Mouse (Mus musculus): Measurements from ENCODE around the gene Errfi1. TPM values are rescaled to one million over a fixed set of nuclear protein-coding genes. Genes with fewer than 3 reads are reported as not detected.

Errfi1 gene
- 16.5 and 17.2 TPM in 2 replicates for polyA plus RNA-seq (2016; fragmentation: Nextera tagmentation; extraction: Ambion mirVana)

DNA sequence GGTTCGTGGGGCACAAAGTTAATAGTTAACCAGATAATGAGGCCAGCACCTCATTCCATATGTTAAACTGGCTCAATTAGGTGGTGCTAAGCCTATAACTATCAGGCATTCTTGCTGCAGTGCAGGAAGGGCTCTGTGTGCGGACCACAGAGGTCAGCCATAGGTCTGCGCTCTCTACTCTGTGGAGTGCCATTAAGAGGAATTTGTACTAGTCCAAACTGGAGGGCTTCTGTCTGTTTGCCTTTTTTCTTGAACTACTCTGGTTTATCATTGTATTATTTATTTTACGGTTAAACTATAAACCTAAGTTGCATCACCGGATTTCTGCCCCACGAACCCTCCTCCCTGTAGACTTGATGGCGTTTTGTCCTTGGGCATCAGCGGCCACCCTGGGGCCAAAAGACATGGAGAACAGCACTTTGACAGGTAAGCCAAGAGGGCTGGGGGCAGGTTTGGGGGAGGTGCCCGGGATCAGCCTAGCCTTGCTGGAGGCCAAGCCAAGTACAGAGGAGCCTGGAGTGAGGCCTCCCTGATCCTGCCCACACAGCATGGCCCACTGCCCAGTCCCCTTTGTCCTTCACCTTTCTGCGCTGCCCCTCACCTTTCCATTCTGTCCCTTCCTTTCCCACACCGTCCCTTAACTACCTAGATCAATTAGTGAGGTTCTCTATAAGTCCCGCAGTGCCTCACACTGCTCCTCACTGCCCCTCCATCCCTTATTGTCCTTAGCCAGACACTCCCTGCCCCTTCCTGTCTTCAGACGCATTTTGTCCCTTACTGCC lies at the start of gene Errfi1:
TSS of gene Errfi1 (plus strand) at position 240 of the 782 bp plus-strand sequence.
- H3K36me3 ChIP-seq (replicated peaks), result no peaks in the 10 kb centered on the region
- 0 out of 2 replicates have a peak within 1 kb of the TSS, but pooled peaks have one; percentile 5 for H3K27ac ChIP-seq

GRCm38 (mm10) chr4:150804204-150804603 lies 49.5 kb upstream of the Errfi1 start:
- WGBS, result 73% methylated on average over 6 of the region's 6 CpGs
- no peak for ATAC-seq (ENCODE audit: low FRiP score)
- Histone ChIP-seq H3K4me1 (no peaks in the 10 kb centered on the region; the same call in none of the 2 replicates), H3K4me3 (replicated peaks) (no peak overlapping the region), H3K27me3 (no peaks in the 10 kb centered on the region), H3K27ac (no peak overlapping the region), H3K9ac (no peak overlapping the region), H3K4me2 (no peak overlapping the region), H3K36me3 (replicated peaks) (no peaks in the 10 kb centered on the region), H3K9me3 (no peaks in the 10 kb centered on the region)

More for the DNA sequence above, at the start of gene Errfi1:
- peak within 1 kb of the TSS; percentile 44 for H3K9ac ChIP-seq
- peak within 1 kb of the TSS; percentile 59 for H3K4me2 ChIP-seq
- H3K4me1 ChIP-seq, result peaks cover 13% of the 10 kb centered on the region
- ATAC-seq (ENCODE audit: low FRiP score), result peak; percentile 20; the same call in 1 of the 2 replicates
- no peaks in the 10 kb centered on the region for H3K9me3 ChIP-seq
- WGBS, result 46% methylated on average over 13 of the region's 13 CpGs
- H3K27me3 ChIP-seq, result peaks cover 12% of the 10 kb centered on the region
- peak within 1 kb of the TSS; percentile 75 for H3K4me3 ChIP-seq (replicated peaks)

DNA sequence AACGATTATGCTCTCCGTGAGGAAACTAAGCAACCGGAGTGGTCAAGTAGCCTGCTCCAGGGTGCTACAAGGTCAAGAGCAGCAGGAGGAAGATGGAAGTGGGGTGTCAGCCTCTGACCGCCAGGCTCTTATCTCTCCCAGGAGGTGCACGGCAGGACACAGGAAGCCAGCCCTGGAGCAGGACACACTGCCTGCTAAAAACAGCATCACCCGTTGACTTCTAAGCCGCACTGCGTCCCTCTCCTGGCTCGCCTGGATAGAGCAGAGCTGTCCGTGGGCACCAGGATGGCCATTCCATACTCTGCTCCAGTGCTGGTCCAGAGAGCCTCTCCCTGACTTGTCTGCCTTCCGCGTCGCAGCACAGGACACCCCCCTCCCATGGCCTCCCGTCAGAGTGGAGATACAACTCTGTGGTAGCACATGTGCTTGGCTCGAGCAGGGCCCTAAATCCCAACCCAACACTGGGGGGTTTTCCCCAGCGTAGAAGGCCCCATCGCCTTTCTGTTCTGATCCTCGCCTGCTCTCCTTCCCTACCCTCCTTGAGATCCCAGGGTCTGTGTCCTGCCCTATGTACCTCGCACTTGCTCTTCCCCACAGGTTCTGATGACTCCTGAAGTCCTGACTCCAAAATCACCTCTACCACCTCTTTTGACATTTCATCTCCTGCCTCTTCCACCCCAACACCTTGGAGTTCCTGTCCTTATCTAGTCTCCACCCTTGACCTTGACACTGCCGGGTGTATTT lies 45.8 kb upstream of the Errfi1 start:
- H3K9me3 ChIP-seq, result no peaks in the 10 kb centered on the region
- WGBS, result 86% methylated on average over 20 of the region's 20 CpGs
- no peak overlapping the region for H3K4me3 ChIP-seq (replicated peaks)
- no peak overlapping the region for H3K27ac ChIP-seq
- no peaks in the 10 kb centered on the region for H3K36me3 ChIP-seq (replicated peaks)
- H3K9ac ChIP-seq, result no peak overlapping the region
- no peaks in the 10 kb centered on the region; the same call in 1 of the 2 replicates for H3K4me1 ChIP-seq
- no peak for ATAC-seq (ENCODE audit: low FRiP score)
- H3K4me2 ChIP-seq, result no peak overlapping the region
- no peaks in the 10 kb centered on the region for H3K27me3 ChIP-seq

DNA sequence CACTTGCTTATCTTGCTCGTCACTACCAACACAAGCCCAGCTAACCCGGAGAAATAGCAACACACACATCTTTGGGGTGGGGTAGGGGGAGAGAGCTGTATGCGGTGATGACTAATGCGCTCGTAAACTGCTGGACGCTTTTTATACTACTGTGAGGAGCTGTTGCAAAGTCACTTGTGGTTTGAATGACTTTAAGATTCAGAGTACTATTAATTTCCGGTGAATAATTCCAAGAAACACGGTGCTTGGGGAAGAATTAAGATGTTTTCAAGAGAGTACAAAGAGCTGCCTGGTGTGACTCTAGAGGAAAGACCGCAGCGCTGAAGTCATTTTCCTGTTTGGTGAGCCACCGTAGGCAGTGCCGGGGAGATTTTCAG lies 45.3 kb upstream of the Errfi1 start:
- no peaks in the 10 kb centered on the region for H3K27me3 ChIP-seq
- no peaks in the 10 kb centered on the region; the same call in 1 of the 2 replicates for H3K4me1 ChIP-seq
- H3K9ac ChIP-seq, result no peak overlapping the region
- WGBS, result 88% methylated on average over 12 of the region's 12 CpGs
- no peak overlapping the region for H3K4me3 ChIP-seq (replicated peaks)
- H3K4me2 ChIP-seq, result no peak overlapping the region
- H3K9me3 ChIP-seq, result no peaks in the 10 kb centered on the region
- no peak for ATAC-seq (ENCODE audit: low FRiP score)
- no peak overlapping the region for H3K27ac ChIP-seq
- H3K36me3 ChIP-seq (replicated peaks), result no peaks in the 10 kb centered on the region

DNA sequence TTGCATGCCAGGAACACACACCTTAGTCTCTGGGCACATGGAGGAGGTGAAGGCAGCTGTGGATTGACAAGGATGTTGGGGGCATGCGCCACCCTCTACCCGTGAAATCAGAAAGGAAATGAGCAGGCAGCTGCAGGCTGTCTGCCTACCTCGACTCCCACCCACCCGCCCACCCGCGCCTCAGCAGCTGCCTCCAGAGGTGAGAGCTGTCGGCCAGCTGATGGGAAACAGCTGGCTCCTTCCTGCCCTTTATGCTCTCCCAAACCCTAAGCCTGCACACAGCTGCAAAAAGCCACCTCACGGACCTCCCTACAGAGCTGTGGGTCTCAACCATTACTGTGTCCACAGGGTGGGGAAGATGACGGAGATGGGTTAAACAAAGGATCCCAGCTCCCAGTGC lies 44.4 kb upstream of the Errfi1 start:
- Histone ChIP-seq H3K27ac (no peak overlapping the region), H3K9ac (no peak overlapping the region), H3K4me3 (replicated peaks) (no peak overlapping the region), H3K4me1 (no peaks in the 10 kb centered on the region), H3K27me3 (no peaks in the 10 kb centered on the region), H3K9me3 (no peaks in the 10 kb centered on the region), H3K4me2 (no peak overlapping the region), H3K36me3 (replicated peaks) (no peaks in the 10 kb centered on the region)
- ATAC-seq (ENCODE audit: low FRiP score), result no peak
- 61% methylated on average over 9 of the region's 9 CpGs for WGBS

DNA sequence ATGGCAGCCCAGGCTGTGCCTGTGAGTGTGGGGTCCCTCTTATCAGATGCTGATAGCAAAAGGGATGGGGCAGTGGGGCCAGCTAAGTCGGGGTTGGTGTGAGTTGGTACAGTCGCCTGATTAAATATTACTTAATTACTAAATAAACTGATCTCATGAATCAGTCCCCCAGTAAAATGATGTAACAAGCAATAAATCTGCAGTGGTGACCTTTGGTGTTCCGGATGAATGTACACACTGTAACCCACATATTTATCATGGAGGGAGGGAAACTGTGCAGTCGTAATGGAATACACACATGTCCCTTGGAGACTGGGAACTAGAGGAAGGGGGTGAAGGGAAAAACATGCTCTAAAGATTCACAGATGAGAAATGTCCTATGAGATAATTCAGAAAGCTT lies 38.6 kb upstream of the Errfi1 start:
- no peak overlapping the region for H3K27ac ChIP-seq
- H3K4me2 ChIP-seq, result no peak overlapping the region
- no peak for ATAC-seq (ENCODE audit: low FRiP score)
- H3K27me3 ChIP-seq, result no peaks in the 10 kb centered on the region
- H3K4me3 ChIP-seq (replicated peaks), result no peak overlapping the region
- H3K9ac ChIP-seq, result no peak overlapping the region
- H3K4me1 ChIP-seq, result no peaks in the 10 kb centered on the region
- no peaks in the 10 kb centered on the region for H3K36me3 ChIP-seq (replicated peaks)
- WGBS, result 94% methylated on average over 4 of the region's 4 CpGs
- H3K9me3 ChIP-seq, result no peaks in the 10 kb centered on the region

DNA sequence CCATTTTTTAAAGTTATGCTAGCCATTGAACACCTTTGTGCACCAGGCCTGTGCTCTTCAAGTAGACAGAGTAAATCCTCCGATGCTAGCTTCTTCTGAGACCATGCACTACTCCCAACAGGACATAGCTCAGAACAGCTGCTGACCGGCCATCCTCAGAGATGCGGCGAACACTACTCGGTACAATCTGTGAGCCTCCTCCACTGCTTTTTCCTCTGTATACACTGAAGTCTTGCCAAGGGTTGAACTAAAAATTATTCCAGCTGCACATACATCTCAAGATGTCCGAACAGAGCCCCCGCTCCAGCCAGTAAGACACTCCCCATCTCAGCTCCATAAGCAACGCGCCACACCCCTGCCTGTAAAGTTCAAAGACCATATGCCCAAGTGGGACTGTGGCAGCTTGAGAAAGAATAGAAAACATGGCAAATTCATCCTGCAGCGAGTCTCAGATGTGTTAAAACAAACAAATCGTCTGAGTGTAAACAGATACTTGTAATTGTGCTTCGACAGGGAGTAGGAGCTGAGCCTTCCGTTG lies 37.2 kb upstream of the Errfi1 start:
- no peak overlapping the region for H3K27ac ChIP-seq
- no peak overlapping the region for H3K9ac ChIP-seq
- no peak overlapping the region for H3K4me2 ChIP-seq
- H3K9me3 ChIP-seq, result no peaks in the 10 kb centered on the region
- H3K4me3 ChIP-seq (replicated peaks), result no peak overlapping the region
- no peaks in the 10 kb centered on the region for H3K36me3 ChIP-seq (replicated peaks)
- 86% methylated on average over 13 of the region's 13 CpGs for WGBS
- H3K27me3 ChIP-seq, result no peaks in the 10 kb centered on the region
- no peaks in the 10 kb centered on the region for H3K4me1 ChIP-seq
- ATAC-seq (ENCODE audit: low FRiP score), result no peak

GRCm38 (mm10) chr4:150819126-150819910 lies 34.4 kb upstream of the Errfi1 start:
- 69% methylated on average over 12 of the region's 12 CpGs for WGBS

GRCm38 (mm10) chr4:150821381-150821780 lies 32.3 kb upstream of the Errfi1 start:
- Histone ChIP-seq H3K4me2 (no peak overlapping the region), H3K9me3 (no peaks in the 10 kb centered on the region), H3K4me3 (replicated peaks) (no peak overlapping the region), H3K27ac (no peak overlapping the region), H3K9ac (no peak overlapping the region), H3K36me3 (replicated peaks) (no peaks in the 10 kb centered on the region), H3K27me3 (peaks cover 6% of the 10 kb centered on the region; the same call in 1 of the 2 replicates), H3K4me1 (peaks cover 22% of the 10 kb centered on the region)
- WGBS, result 62% methylated on average over 8 of the region's 8 CpGs
- ATAC-seq (ENCODE audit: low FRiP score), result no peak

More at GRCm38 (mm10) chr4:150819126-150819910, 34.4 kb upstream of the Errfi1 start:
- Histone ChIP-seq H3K27ac (no peak overlapping the region), H3K36me3 (replicated peaks) (no peaks in the 10 kb centered on the region), H3K4me1 (peaks cover 11% of the 10 kb centered on the region), H3K9me3 (no peaks in the 10 kb centered on the region), H3K27me3 (peaks cover 6% of the 10 kb centered on the region; the same call in 1 of the 2 replicates), H3K4me3 (replicated peaks) (no peak overlapping the region), H3K9ac (no peak overlapping the region), H3K4me2 (no peak overlapping the region)
- ATAC-seq (ENCODE audit: low FRiP score), result no peak

- H3K4me3 ChIP-seq (replicated peaks), result no peak overlapping the region
- no peak overlapping the region for H3K27ac ChIP-seq
- H3K27me3 ChIP-seq, result peaks cover 6% of the 10 kb centered on the region; the same call in 1 of the 2 replicates
- no peaks in the 10 kb centered on the region for H3K9me3 ChIP-seq
- 78% methylated on average over 9 of the region's 9 CpGs for WGBS
- H3K4me1 ChIP-seq, result peaks cover 27% of the 10 kb centered on the region
- no peak overlapping the region for H3K9ac ChIP-seq
- no peaks in the 10 kb centered on the region for H3K36me3 ChIP-seq (replicated peaks)
- ATAC-seq (ENCODE audit: low FRiP score), result no peak
- no peak overlapping the region for H3K4me2 ChIP-seq
Measured at GRCm38 (mm10) chr4:150822624-150823023, 31.1 kb upstream of the Errfi1 start.

GRCm38 (mm10) chr4:150823614-150824480 lies 29.9 kb upstream of the Errfi1 start:
- Histone ChIP-seq H3K9ac (no peak overlapping the region), H3K4me3 (replicated peaks) (no peak overlapping the region), H3K4me1 (peaks cover 27% of the 10 kb centered on the region), H3K4me2 (no peak overlapping the region), H3K27ac (no peak overlapping the region), H3K27me3 (peaks cover 6% of the 10 kb centered on the region; the same call in 1 of the 2 replicates), H3K9me3 (no peaks in the 10 kb centered on the region), H3K36me3 (replicated peaks) (no peaks in the 10 kb centered on the region)
- 43% methylated on average over 24 of the region's 24 CpGs for WGBS
- ATAC-seq (ENCODE audit: low FRiP score), result no peak

Data from forebrain, embryonic 12.5 days (tissue).